10 mouse cellular contexts compared by ENCODE assay signal in the genomic region with DNA sequence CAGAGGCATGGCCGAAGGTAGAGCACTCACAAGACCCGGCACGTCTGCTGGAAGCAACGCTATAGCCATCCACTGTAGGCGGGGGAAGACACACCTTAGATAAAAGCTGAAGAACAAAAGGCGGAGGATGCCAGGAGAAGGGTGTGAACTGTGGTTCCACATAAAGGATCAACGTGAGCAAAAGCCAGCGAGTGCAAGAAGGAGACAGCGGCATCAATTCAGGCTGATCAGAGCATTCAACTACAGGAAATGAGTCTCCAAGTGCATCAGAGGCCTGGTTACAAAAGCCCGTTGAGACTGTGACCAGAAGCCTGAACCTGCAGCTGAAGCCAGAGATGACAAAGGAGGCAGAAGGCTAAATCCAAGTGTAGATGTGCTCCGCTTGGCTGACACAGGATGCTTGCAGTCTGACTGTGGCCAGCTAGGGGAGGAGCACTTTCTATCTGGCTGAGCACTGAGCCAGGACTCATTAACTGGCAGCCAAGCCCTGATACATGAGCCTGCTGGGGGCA.
A peak's percentile ranks its signal among the peaks of the same experiment; 100 is the strongest.
DNase-seq lines count a peak whose midpoint lies in the region; ATAC-seq lines count a peak whose summit lies in the region.
"Had no signal": no experiment of that assay in that cellular context is flagged by ENCODE, and none has a peak within 500 bp of the region (broad histone marks: within the 10 kb centered on the region; RNA-seq: fewer than 3 reads in every experiment).

No protein-coding gene starts in this region.

- H3K36me3 ChIP-seq in embryonic facial prominence, embryonic 14.5 days (ENCODE audit: control insufficient read depth, insufficient read depth, low read length) = no peaks in the 10 kb centered on the region
- no peaks in the 10 kb centered on the region for H3K36me3 ChIP-seq in embryonic facial prominence, embryonic 10.5 days (replicated peaks)
- no peaks in the 10 kb centered on the region for H3K36me3 ChIP-seq in stomach, embryonic 15.5 days

- H3K27me3 ChIP-seq in embryonic facial prominence, embryonic 14.5 days (replicated peaks; ENCODE audit: control insufficient read depth, insufficient read depth, low read length) = no peaks in the 10 kb centered on the region
- H3K27me3 ChIP-seq in embryonic facial prominence, embryonic 10.5 days (replicated peaks; ENCODE audit: low read depth, poor library complexity, severe bottlenecking) = no peaks in the 10 kb centered on the region
- H3K27me3 ChIP-seq in stomach, embryonic 15.5 days (replicated peaks) = no peaks in the 10 kb centered on the region

- H3K4me1 ChIP-seq in embryonic facial prominence, embryonic 14.5 days (ENCODE audit: control insufficient read depth, insufficient read depth, low read length) = peaks cover 5% of the 10 kb centered on the region; the same call in 1 of the 2 replicates
- peaks cover 3% of the 10 kb centered on the region for H3K4me1 ChIP-seq in embryonic facial prominence, embryonic 10.5 days
- H3K4me1 ChIP-seq in stomach, embryonic 15.5 days = no peaks in the 10 kb centered on the region

- no peak overlapping the region for H3K27ac ChIP-seq in embryonic facial prominence, embryonic 14.5 days (replicated peaks; ENCODE audit: low read depth, low read length)
- H3K27ac ChIP-seq in embryonic facial prominence, embryonic 10.5 days (replicated peaks) = no peak overlapping the region
- 0 out of 2 replicates have a peak overlapping the region, but pooled peaks have one; percentile 17 for H3K27ac ChIP-seq in stomach, embryonic 15.5 days
- H3K27ac ChIP-seq: macrophage had no signal

- no peak overlapping the region for H3K4me3 ChIP-seq in embryonic facial prominence, embryonic 14.5 days (ENCODE audit: low read depth, low read length)
- no peak overlapping the region for H3K4me3 ChIP-seq in embryonic facial prominence, embryonic 10.5 days
- H3K4me3 ChIP-seq in stomach, embryonic 15.5 days (replicated peaks) = no peak overlapping the region

- H3K9me3 ChIP-seq in embryonic facial prominence, embryonic 14.5 days (ENCODE audit: control insufficient read depth, low read length) = no peaks in the 10 kb centered on the region
- H3K9me3 ChIP-seq in embryonic facial prominence, embryonic 10.5 days = no peaks in the 10 kb centered on the region
- no peaks in the 10 kb centered on the region for H3K9me3 ChIP-seq in stomach, embryonic 15.5 days

- intact Hi-C loops in gastrocnemius, postnatal 36 days (cut with DNase I) = no loop called here

- peak; percentile 64 for DNase-seq in embryonic facial prominence, embryonic 14.5 days (ENCODE audit: low spot score)
- DNase-seq in embryonic facial prominence, embryonic 10.5 days (ENCODE audit: low spot score) = no peak
- DNase-seq in ovary, postnatal 36 days (ENCODE audit: low spot score) = peak; percentile 6
- DNase-seq in ovary, postnatal 14 days (ENCODE audit: low spot score) = no peak
- DNase-seq in gastrocnemius, postnatal 36 days = peak; percentile 17 to 26
- no peak for DNase-seq in urinary bladder, postnatal 4 days (ENCODE audit: low spot score in 2 of 2)
- DNase-seq in left cerebral cortex, adult 9 months (ENCODE audit: low spot score in 2 of 2) = no peak
- DNase-seq: thymus, postnatal 25 days had no signal

- H3K4me2 ChIP-seq in embryonic facial prominence, embryonic 14.5 days (ENCODE audit: low read depth, low read length) = no peak overlapping the region
- H3K4me2 ChIP-seq in stomach, embryonic 15.5 days = no peak overlapping the region

- H3K9ac ChIP-seq in embryonic facial prominence, embryonic 14.5 days (ENCODE audit: low read depth, low read length) = no peak overlapping the region
- no peak overlapping the region for H3K9ac ChIP-seq in stomach, embryonic 15.5 days

- WGBS in embryonic facial prominence, embryonic 14.5 days = 57% methylated on average over 11 of the region's 11 CpGs
- 77% methylated on average over 11 of the region's 11 CpGs for WGBS in embryonic facial prominence, embryonic 10.5 days
- WGBS in stomach, embryonic 15.5 days = 48% methylated on average over 11 of the region's 11 CpGs

- ATAC-seq in embryonic facial prominence, embryonic 14.5 days (ENCODE audit: low read depth) = peak; percentile 68; the same call in 1 of the 2 replicates
- ATAC-seq in stomach, embryonic 15.5 days (ENCODE audit: insufficient read depth, low FRiP score, low read depth) = no peak

Comparison
In these comparisons a context has a peak if more than half of its experiments do, and no peak if none do; other contexts are left out.
1. DNase-seq: peak in embryonic facial prominence, embryonic 14.5 days (single experiment), ovary, postnatal 36 days (single experiment) and gastrocnemius, postnatal 36 days (2 of 2); none in embryonic facial prominence, embryonic 10.5 days (single experiment), ovary, postnatal 14 days (single experiment), urinary bladder, postnatal 4 days (0 of 2) and left cerebral cortex, adult 9 months (0 of 2).